ENCODE assay signal across 8 mouse cellular contexts in the genomic region with DNA sequence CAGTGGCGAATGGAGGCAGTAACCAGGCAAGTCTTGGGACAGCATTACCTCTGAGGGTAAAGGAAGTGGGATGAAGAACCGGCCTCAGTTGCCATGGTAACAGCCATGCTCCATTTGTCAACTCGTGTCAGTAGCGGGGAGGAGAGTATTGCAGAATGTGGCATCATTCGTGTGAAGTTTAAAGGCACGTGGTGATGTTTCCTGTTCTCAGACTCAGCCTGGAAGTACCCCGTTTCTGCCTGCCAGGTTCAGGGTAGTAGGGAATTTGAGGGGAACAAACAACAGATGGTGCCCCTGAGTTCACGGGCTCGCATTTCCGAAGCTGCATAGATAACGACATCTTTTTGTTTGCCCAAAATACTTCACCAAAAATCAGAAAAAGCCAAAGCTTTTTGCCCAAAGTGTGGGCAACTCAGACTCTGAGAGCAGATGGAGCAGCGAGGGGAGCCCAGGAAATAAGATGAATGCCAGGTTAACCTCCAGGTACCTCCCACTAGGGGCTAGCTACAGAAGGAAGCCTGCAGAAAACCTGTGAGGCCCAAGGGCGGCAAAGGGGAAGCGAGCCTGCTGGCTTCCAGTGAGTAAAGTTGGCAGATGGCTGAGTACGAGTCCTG. TPM values are rescaled to one million over a fixed set of nuclear protein-coding genes. Genes with fewer than 3 reads are reported as not detected.
A peak's percentile ranks its signal among the peaks of the same experiment; 100 is the strongest.
DNase-seq lines count a peak whose midpoint lies in the region; ATAC-seq lines count a peak whose summit lies in the region.
"Had no signal": no experiment of that assay in that cellular context is flagged by ENCODE, and none has a peak within 500 bp of the region (broad histone marks: within the 10 kb centered on the region; RNA-seq: fewer than 3 reads in every experiment).

No protein-coding gene starts in this region.

- DNase-seq in CD4-positive helper T cell, adult 2 months (ENCODE audit: low read depth, low spot score) = peak; percentile 85
- peak; percentile 89 for DNase-seq in MN1 (ENCODE audit: low spot score)
- DNase-seq in embryo, embryonic 11.5 days (ENCODE audit: low read depth, low spot score) = peak; percentile 71
- peak; percentile 84 for DNase-seq in neural tube, embryonic 11.5 days (ENCODE audit: low spot score)
- no peak for DNase-seq in urinary bladder, postnatal 4 days (ENCODE audit: low spot score in 2 of 2)

- ATAC-seq in hindbrain, embryonic 16.5 days = peak; percentile 84
- ATAC-seq in limb, embryonic 13.5 days (ENCODE audit: low FRiP score, low read depth) = no peak
- peak; percentile 79; the same call in 1 of the 2 replicates for ATAC-seq in neural tube, embryonic 11.5 days (ENCODE audit: insufficient read depth, low FRiP score, low TSS enrichment)

- H3K4me3 ChIP-seq in hindbrain, embryonic 16.5 days (ENCODE audit: low read length) = no peak overlapping the region
- no peak overlapping the region for H3K4me3 ChIP-seq in limb, embryonic 13.5 days
- H3K4me3 ChIP-seq in neural tube, embryonic 11.5 days (ENCODE audit: low read depth, low read length) = no peak overlapping the region

- H3K27me3 ChIP-seq in hindbrain, embryonic 16.5 days (replicated peaks; ENCODE audit: control insufficient read depth, insufficient read depth, low read length) = no peaks in the 10 kb centered on the region
- no peaks in the 10 kb centered on the region for H3K27me3 ChIP-seq in limb, embryonic 13.5 days
- no peaks in the 10 kb centered on the region for H3K27me3 ChIP-seq in neural tube, embryonic 11.5 days (ENCODE audit: control insufficient read depth, insufficient read depth, low read length)

- no peaks in the 10 kb centered on the region for H3K36me3 ChIP-seq in hindbrain, embryonic 16.5 days (ENCODE audit: control insufficient read depth, insufficient read depth, low read length)
- no peaks in the 10 kb centered on the region for H3K36me3 ChIP-seq in limb, embryonic 13.5 days
- no peaks in the 10 kb centered on the region for H3K36me3 ChIP-seq in neural tube, embryonic 11.5 days (ENCODE audit: control insufficient read depth, insufficient read depth, low read length)

- H3K4me2 ChIP-seq in hindbrain, embryonic 16.5 days (ENCODE audit: low read length) = 0 out of 2 replicates have a peak overlapping the region, but pooled peaks have one; percentile 7
- H3K4me2 ChIP-seq in limb, embryonic 13.5 days (replicated peaks) = no peak overlapping the region; the same call in 1 of the 2 replicates
- no peak overlapping the region; the same call in 1 of the 2 replicates for H3K4me2 ChIP-seq in neural tube, embryonic 11.5 days (ENCODE audit: low read depth)

- no peak overlapping the region for H3K9ac ChIP-seq in hindbrain, embryonic 16.5 days (ENCODE audit: low read depth, low read length)
- H3K9ac ChIP-seq in limb, embryonic 13.5 days = no peak overlapping the region
- no peak overlapping the region for H3K9ac ChIP-seq in neural tube, embryonic 11.5 days (ENCODE audit: low read length)

- H3K9me3 ChIP-seq in hindbrain, embryonic 16.5 days (ENCODE audit: control insufficient read depth, low read length) = no peaks in the 10 kb centered on the region
- no peaks in the 10 kb centered on the region for H3K9me3 ChIP-seq in limb, embryonic 13.5 days
- H3K9me3 ChIP-seq in neural tube, embryonic 11.5 days (ENCODE audit: control insufficient read depth, low read length) = no peaks in the 10 kb centered on the region

- no peak overlapping the region for H3K27ac ChIP-seq in hindbrain, embryonic 16.5 days (ENCODE audit: low read depth, low read length)
- H3K27ac ChIP-seq in limb, embryonic 13.5 days = peak overlapping the region; percentile 61
- no peak overlapping the region for H3K27ac ChIP-seq in neural tube, embryonic 11.5 days (ENCODE audit: low read depth, low read length)

- peaks cover 18% of the 10 kb centered on the region for H3K4me1 ChIP-seq in hindbrain, embryonic 16.5 days (ENCODE audit: control insufficient read depth, insufficient read depth, low read depth, low read length)
- H3K4me1 ChIP-seq in limb, embryonic 13.5 days = peaks cover 68% of the 10 kb centered on the region
- peaks cover 10% of the 10 kb centered on the region; the same call in 1 of the 2 replicates for H3K4me1 ChIP-seq in neural tube, embryonic 11.5 days (ENCODE audit: control insufficient read depth, insufficient read depth, low read length)

- WGBS in hindbrain, embryonic 16.5 days = 10% methylated on average over 15 of the region's 15 CpGs
- 16% methylated on average over 15 of the region's 15 CpGs for WGBS in limb, embryonic 13.5 days
- WGBS in neural tube, embryonic 11.5 days = 21% methylated on average over 15 of the region's 15 CpGs

RNA-seq across cellular contexts. Expression of gene Gm11077, which starts 50.3 kb away (rescaled TPM):
- polyA plus RNA-seq in hindbrain, embryonic 16.5 days (2015; fragmentation: Nextera tagmentation; extraction: Ambion mirVana) = not detected in 2 replicates
- polyA plus RNA-seq in limb, embryonic 13.5 days (2015; fragmentation: Nextera tagmentation; extraction: Ambion mirVana) = not detected in 2 replicates
- not detected in 2 replicates for polyA plus RNA-seq in neural tube, embryonic 11.5 days (2014; fragmentation: Nextera tagmentation; extraction: Ambion mirVana)
- polyA plus RNA-seq: gonadal fat pad, adult 2 months had no signal

RNA-seq across cellular contexts. Expression of gene Aebp2, which starts 56.3 kb away (rescaled TPM):
- 6.2 and 7.7 TPM in 2 replicates for polyA plus RNA-seq in hindbrain, embryonic 16.5 days (2015; fragmentation: Nextera tagmentation; extraction: Ambion mirVana)
- polyA plus RNA-seq in limb, embryonic 13.5 days (2015; fragmentation: Nextera tagmentation; extraction: Ambion mirVana) = 17.7 and 18.0 TPM in 2 replicates
- 11.2 and 11.8 TPM in 2 replicates for polyA plus RNA-seq in neural tube, embryonic 11.5 days (2014; fragmentation: Nextera tagmentation; extraction: Ambion mirVana)

Comparison
In these comparisons a context has a peak if more than half of its experiments do, and no peak if none do; other contexts are left out.
1. DNase-seq: peak in CD4-positive helper T cell, adult 2 months (single experiment), MN1 (single experiment), embryo, embryonic 11.5 days (single experiment) and neural tube, embryonic 11.5 days (single experiment); none in urinary bladder, postnatal 4 days (0 of 2).